ENCODE assay signal across 22 mouse cellular contexts in genomic region chr15:99839165-99839840, GRCm38 (mm10). TPM values are rescaled to one million over a fixed set of nuclear protein-coding genes. Genes with fewer than 3 reads are reported as not detected.
DNase-seq lines count a peak whose midpoint lies in the region; ATAC-seq and TF ChIP-seq lines count a peak whose summit lies in the region.
"Had no signal": no experiment of that assay in that cellular context is flagged by ENCODE, and none has a peak within 500 bp of the region (broad histone marks: within the 10 kb centered on the region; RNA-seq: fewer than 3 reads in every experiment).

No protein-coding gene starts in this region.

- ATAC-seq in cerebellum, adult (ENCODE audit: insufficient number of reproducible peaks, low FRiP score, low TSS enrichment) = no peak
- ATAC-seq: forebrain, postnatal 0 days; inflammation-experienced regulatory T-cells, adult 6 months had no signal

- peak; percentile 32 to 38 for DNase-seq in cerebellum, postnatal 25 days
- DNase-seq in kidney, adult 2 months = no peak
- no peak for DNase-seq in kidney, adult 9 months
- DNase-seq in ES-E14 (ENCODE audit: low read depth, low spot score) (no peak), ZHBTc4 (ENCODE audit: low read depth, low spot score) (peak; percentile 80)
- DNase-seq: B cell, adult 2 months; forebrain, postnatal 0 days; liver, embryonic 13.5 days; right cerebral cortex, adult 18-20 months; spleen, adult 18-20 months had no signal

- H3K9me3 ChIP-seq in ES-E14 (ENCODE audit: control insufficient read depth, insufficient read depth, low read depth, low read length) = no peaks in the 10 kb centered on the region
- H3K9me3 ChIP-seq: G1E; heart, embryonic 10.5 days; heart, embryonic 15.5 days; liver, embryonic 13.5 days; megakaryocyte, embryonic 14.5 days; midbrain, embryonic 12.5 days; neural tube, embryonic 12.5 days had no signal

- in situ Hi-C loops in ES-E14 (cut with MboI; ENCODE audit: low sequenced_read_pairs in 2 of 2, unreplicated experiment in 2 of 2) = no loop called here

- peak overlapping the region; percentile 13; the same call in 1 of the 2 replicates for H3K27ac ChIP-seq in kidney, adult 2 months (ENCODE audit: insufficient read depth, low read depth, low read length)
- peak overlapping the region; percentile 67 for H3K27ac ChIP-seq in ES-E14 (ENCODE audit: insufficient read depth, low read depth, low read length, poor library complexity, severe bottlenecking)
- H3K27ac ChIP-seq: heart, embryonic 10.5 days; heart, embryonic 15.5 days; hindbrain, embryonic 14.5 days; layer of hippocampus, adult 2 months; limb, embryonic 13.5 days; liver, embryonic 13.5 days; midbrain, embryonic 12.5 days; neural tube, embryonic 12.5 days had no signal

- TF ChIP-seq CTCF in kidney, adult 2 months (conservative IDR thresholded peaks at IDR 0.05; ENCODE audit: insufficient read depth, insufficient read length, low read depth, low read length) = no peak

- peaks cover 1% of the 10 kb centered on the region; the same call in 1 of the 2 replicates for H3K36me3 ChIP-seq in kidney, adult 2 months (ENCODE audit: control insufficient read depth, insufficient read depth, low read length)
- peaks cover 23% of the 10 kb centered on the region; the same call in 1 of the 2 replicates for H3K36me3 ChIP-seq in ES-E14 (ENCODE audit: control insufficient read depth, insufficient read depth, low read length, poor library complexity, severe bottlenecking)
- H3K36me3 ChIP-seq: G1E; heart, embryonic 10.5 days; heart, embryonic 15.5 days; limb, embryonic 13.5 days; liver, embryonic 13.5 days; midbrain, embryonic 12.5 days; neural tube, embryonic 12.5 days had no signal

- peaks cover 18% of the 10 kb centered on the region for H3K4me1 ChIP-seq in kidney, adult 2 months (ENCODE audit: control insufficient read depth, insufficient read depth, low read length)
- peaks cover 2 to 17% of the 10 kb centered on the region in 2 experiments; a peak in 1 of 4 replicates for H3K4me1 ChIP-seq in ES-E14 (ENCODE audit: control insufficient read depth in 2 of 2, insufficient read depth in 2 of 2, low read length in 2 of 2, poor library complexity in 1 of 2)
- H3K4me1 ChIP-seq: heart, embryonic 15.5 days; megakaryocyte, embryonic 14.5 days; midbrain, embryonic 12.5 days; neural tube, embryonic 12.5 days had no signal

- no peak for TF ChIP-seq POLR2A in kidney, adult 2 months (IDR thresholded peaks at IDR 0.05; ENCODE audit: low read depth, low read length)

- H3K4me3 ChIP-seq in kidney, adult 2 months (ENCODE audit: insufficient read depth, low read depth, low read length) = no peak overlapping the region
- no peak overlapping the region for H3K4me3 ChIP-seq in ES-E14 (ENCODE audit: insufficient read depth in 1 of 2, low read depth in 1 of 2, low read length in 2 of 2, poor library complexity in 1 of 2, severe bottlenecking in 1 of 2)
- H3K4me3 ChIP-seq: heart, embryonic 10.5 days; heart, embryonic 15.5 days; layer of hippocampus, adult 2 months; limb, embryonic 13.5 days; liver, embryonic 13.5 days; megakaryocyte, embryonic 14.5 days; midbrain, embryonic 12.5 days; myocyte; neural tube, embryonic 12.5 days had no signal

- H3K27me3 ChIP-seq in kidney, adult 2 months (replicated peaks; ENCODE audit: control insufficient read depth, insufficient read depth, low read length) = no peaks in the 10 kb centered on the region
- H3K27me3 ChIP-seq: heart, embryonic 15.5 days; limb, embryonic 13.5 days; liver, embryonic 13.5 days; midbrain, embryonic 12.5 days; neural tube, embryonic 12.5 days had no signal

- 81% methylated on average over 13 of the region's 13 CpGs for WGBS in kidney, adult 2 months

- no peak overlapping the region for H3K9ac ChIP-seq in ES-E14 (ENCODE audit: insufficient read depth, low read depth, low read length, poor library complexity, severe bottlenecking)
- H3K9ac ChIP-seq: forebrain, postnatal 0 days; heart, embryonic 15.5 days; hindbrain, embryonic 14.5 days; limb, embryonic 13.5 days; liver, embryonic 13.5 days; midbrain, embryonic 12.5 days; neural tube, embryonic 12.5 days had no signal

TF ChIP-seq in ES-E14, 5 proteins besides CTCF, POLR2A, EP300 and RAD21:
- TF ChIP-seq ZNF384 (IDR thresholded peaks at IDR 0.05; ENCODE audit: low read depth, low read length) (peak; percentile 69), HCFC1 (IDR thresholded peaks at IDR 0.05; ENCODE audit: borderline replicate concordance, insufficient read depth, low read length) (no peak), MAFK (IDR thresholded peaks at IDR 0.05; ENCODE audit: insufficient read depth, low read depth, low read length) (no peak), ZC3H11A (IDR thresholded peaks at IDR 0.05; ENCODE audit: borderline replicate concordance, low read depth, low read length) (no peak), CHD2 (IDR thresholded peaks at IDR 0.05; ENCODE audit: low read depth, low read length) (no peak)

RNA-seq across cellular contexts. Expression of gene Lima1, which starts 36.0 kb away (rescaled TPM):
- polyA plus RNA-seq in kidney, adult 2 months (2012; rRNA removed) = 29.9 and 32.7 TPM in 2 replicates
- total RNA-seq in ES-E14 (2012; rRNA removed) = 69.9 and 92.7 TPM in 2 replicates

Comparison
In these comparisons a context has a peak if more than half of its experiments do, and no peak if none do; other contexts are left out.
1. DNase-seq: peak in cerebellum, postnatal 25 days (2 of 2) and ZHBTc4 (single experiment); none in kidney, adult 2 months (single experiment), kidney, adult 9 months (single experiment) and ES-E14 (single experiment).